Comparison of ENCODE assay signal across 8 mouse cellular contexts in the genomic region with DNA sequence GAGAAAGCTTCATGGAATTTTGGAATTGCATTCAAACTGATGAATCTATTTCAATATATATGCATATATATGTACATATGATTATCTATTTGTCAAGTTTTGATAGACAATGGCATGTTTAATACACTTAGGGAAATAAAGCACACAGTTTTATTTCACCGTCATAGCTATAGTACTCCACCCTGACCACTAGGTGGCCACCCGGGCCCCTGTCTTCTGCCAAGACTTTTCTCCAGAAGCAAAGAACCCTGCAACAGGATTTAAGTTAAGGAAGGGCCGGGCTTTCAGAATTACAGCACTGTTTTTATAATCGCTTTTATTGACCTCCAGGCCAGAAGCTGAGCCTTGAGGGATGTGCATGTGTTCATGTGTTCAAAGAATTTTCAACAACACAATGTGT.
DNase-seq lines count a peak whose midpoint lies in the region; ATAC-seq lines count a peak whose summit lies in the region.

No protein-coding gene starts in this region.

- no peak overlapping the region for H3K27ac ChIP-seq in forebrain, embryonic 10.5 days
- no peak overlapping the region for H3K27ac ChIP-seq in forebrain, embryonic 15.5 days (replicated peaks)
- no peak overlapping the region for H3K27ac ChIP-seq in embryonic facial prominence, embryonic 10.5 days (replicated peaks)
- no peak overlapping the region for H3K27ac ChIP-seq in neural tube, embryonic 15.5 days (replicated peaks)

- no peak overlapping the region for H3K4me3 ChIP-seq in forebrain, embryonic 10.5 days
- no peak overlapping the region for H3K4me3 ChIP-seq in forebrain, embryonic 15.5 days
- no peak overlapping the region for H3K4me3 ChIP-seq in embryonic facial prominence, embryonic 10.5 days
- H3K4me3 ChIP-seq in neural tube, embryonic 15.5 days (replicated peaks): no peak overlapping the region

- H3K9ac ChIP-seq in forebrain, embryonic 15.5 days (replicated peaks): no peak overlapping the region
- H3K9ac ChIP-seq in neural tube, embryonic 15.5 days (replicated peaks): no peak overlapping the region

- no peaks in the 10 kb centered on the region for H3K27me3 ChIP-seq in forebrain, embryonic 10.5 days (ENCODE audit: poor library complexity, severe bottlenecking)
- no peaks in the 10 kb centered on the region for H3K27me3 ChIP-seq in forebrain, embryonic 15.5 days
- no peaks in the 10 kb centered on the region for H3K27me3 ChIP-seq in embryonic facial prominence, embryonic 10.5 days (replicated peaks; ENCODE audit: low read depth, poor library complexity, severe bottlenecking)
- H3K27me3 ChIP-seq in neural tube, embryonic 15.5 days (replicated peaks): no peaks in the 10 kb centered on the region

- no peaks in the 10 kb centered on the region for H3K36me3 ChIP-seq in forebrain, embryonic 10.5 days (replicated peaks)
- H3K36me3 ChIP-seq in forebrain, embryonic 15.5 days: no peaks in the 10 kb centered on the region
- H3K36me3 ChIP-seq in embryonic facial prominence, embryonic 10.5 days (replicated peaks): no peaks in the 10 kb centered on the region
- H3K36me3 ChIP-seq in neural tube, embryonic 15.5 days: no peaks in the 10 kb centered on the region

- 28% methylated on average over 4 of the region's 4 CpGs for whole genome bisulfite sequencing in forebrain, embryonic 10.5 days
- WGBS in forebrain, embryonic 15.5 days: 29% methylated on average over 4 of the region's 4 CpGs
- WGBS in embryonic facial prominence, embryonic 10.5 days: 30% methylated on average over 4 of the region's 4 CpGs
- 28% methylated on average over 4 of the region's 4 CpGs for WGBS in neural tube, embryonic 15.5 days

- peak; percentile 38 for DNase-seq in forebrain, embryonic 10.5 days (ENCODE audit: extremely low spot score, low spot score)
- DNase-seq in right cerebral cortex, adult 18-20 months: peak; percentile 18
- DNase-seq in right cerebral cortex, postnatal 36 days (ENCODE audit: low spot score in 2 of 2): no peak
- peak; percentile 62 for DNase-seq in embryonic facial prominence, embryonic 10.5 days (ENCODE audit: low spot score)
- peak; percentile 52 for DNase-seq in kidney, postnatal 25 days
- DNase-seq in retina, adult 2 months (ENCODE audit: low read depth, low spot score): peak; percentile 9

- no peaks in the 10 kb centered on the region for H3K4me1 ChIP-seq in forebrain, embryonic 10.5 days
- H3K4me1 ChIP-seq in forebrain, embryonic 15.5 days: no peaks in the 10 kb centered on the region
- peaks cover 4% of the 10 kb centered on the region for H3K4me1 ChIP-seq in embryonic facial prominence, embryonic 10.5 days
- H3K4me1 ChIP-seq in neural tube, embryonic 15.5 days: no peaks in the 10 kb centered on the region

- no peak for ATAC-seq in forebrain, embryonic 15.5 days (replicated peaks)
- no peak for ATAC-seq in neural tube, embryonic 15.5 days (ENCODE audit: low FRiP score)

- no peaks in the 10 kb centered on the region for H3K9me3 ChIP-seq in forebrain, embryonic 10.5 days
- no peaks in the 10 kb centered on the region for H3K9me3 ChIP-seq in forebrain, embryonic 15.5 days
- H3K9me3 ChIP-seq in embryonic facial prominence, embryonic 10.5 days: no peaks in the 10 kb centered on the region
- no peaks in the 10 kb centered on the region for H3K9me3 ChIP-seq in neural tube, embryonic 15.5 days (replicated peaks)

- H3K4me2 ChIP-seq in forebrain, embryonic 15.5 days (replicated peaks): no peak overlapping the region
- no peak overlapping the region for H3K4me2 ChIP-seq in neural tube, embryonic 15.5 days

Comparison
In these comparisons a context has a peak if more than half of its experiments do, and no peak if none do; other contexts are left out.
1. DNase-seq: peak in forebrain, embryonic 10.5 days (single experiment), right cerebral cortex, adult 18-20 months (single experiment), embryonic facial prominence, embryonic 10.5 days (single experiment), kidney, postnatal 25 days (2 of 2) and retina, adult 2 months (single experiment); none in right cerebral cortex, postnatal 36 days (0 of 2).